Mouse (Mus musculus): ENCODE measurements at regions not wholly inside any gene's neighbourhood (a gene's known extent, or its start where the extent isn't known, plus 50 kb on each side); places are given as distances from the start of the nearest gene placed in this dataset.

DNA sequence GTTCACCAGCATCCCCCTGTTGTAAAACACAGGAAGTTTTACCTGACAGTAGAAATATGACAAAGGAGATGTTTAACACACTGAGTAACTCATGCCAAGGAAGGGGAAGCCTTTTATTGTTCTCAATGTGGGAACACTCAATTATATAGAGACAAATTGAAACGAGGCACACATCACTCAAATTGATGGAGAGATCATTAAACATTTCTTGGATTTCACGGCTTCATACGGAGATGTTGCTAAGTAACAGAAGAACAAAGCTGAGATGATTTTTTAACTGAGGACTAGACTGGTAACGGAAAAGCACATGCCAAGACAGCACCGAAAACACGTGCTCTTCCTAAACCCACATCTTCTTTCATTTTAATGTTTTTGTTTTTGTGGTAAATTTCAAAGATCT lies 437.0 kb upstream of the Intu start:
- Histone ChIP-seq H3K27me3 (ENCODE audit: insufficient read depth, low read length) (no peaks in the 10 kb centered on the region), H3K9ac (replicated peaks; ENCODE audit: low read length) (no peak overlapping the region), H3K4me2 (ENCODE audit: low read depth, low read length) (no peak overlapping the region), H3K27ac (no peak overlapping the region), H3K4me1 (ENCODE audit: insufficient read depth, low read length) (no peaks in the 10 kb centered on the region; the same call in 1 of the 2 replicates), H3K4me3 (ENCODE audit: low read length) (no peak overlapping the region), H3K36me3 (ENCODE audit: insufficient read depth, low read length) (no peaks in the 10 kb centered on the region), H3K9me3 (ENCODE audit: low read length) (no peaks in the 10 kb centered on the region)
- 29% methylated on average over 6 of the region's 6 CpGs for WGBS
- ATAC-seq (0 out of 2 replicates have a peak, but pooled peaks have one; percentile 38), DNase-seq (ENCODE audit: low spot score) (peak; percentile 20)
- TF ChIP-seq CTCF (IDR thresholded peaks at IDR 0.05; ENCODE audit: low read depth) = no peak

DNA sequence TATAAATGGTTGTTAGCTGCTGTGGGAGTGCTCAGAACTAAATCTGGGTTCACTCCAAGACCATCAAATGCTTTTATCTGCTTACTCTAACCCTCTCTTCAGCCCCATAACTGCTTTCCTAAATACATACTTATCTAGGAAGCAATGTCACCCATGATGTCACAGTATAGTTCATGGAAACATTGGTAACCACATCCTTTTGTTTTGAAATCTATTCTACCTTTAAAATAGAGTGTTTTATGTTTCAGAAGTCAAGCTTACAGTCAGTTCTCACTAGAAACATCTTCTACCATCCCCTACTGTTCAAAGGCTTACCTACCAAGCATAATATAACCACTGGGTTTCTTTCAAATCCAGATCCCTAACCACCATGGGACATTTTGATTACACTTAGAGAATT lies 436.4 kb upstream of the Intu start:
- H3K36me3 ChIP-seq (ENCODE audit: insufficient read depth, low read length) = no peaks in the 10 kb centered on the region
- H3K4me3 ChIP-seq (ENCODE audit: low read length) = no peak overlapping the region
- H3K4me1 ChIP-seq (ENCODE audit: insufficient read depth, low read length) = no peaks in the 10 kb centered on the region; the same call in 1 of the 2 replicates
- H3K27me3 ChIP-seq (ENCODE audit: insufficient read depth, low read length) = no peaks in the 10 kb centered on the region
- TF ChIP-seq CTCF (IDR thresholded peaks at IDR 0.05; ENCODE audit: low read depth) = no peak
- H3K27ac ChIP-seq = no peak overlapping the region
- H3K9ac ChIP-seq (replicated peaks; ENCODE audit: low read length) = no peak overlapping the region
- H3K9me3 ChIP-seq (ENCODE audit: low read length) = no peaks in the 10 kb centered on the region
- ATAC-seq = no peak
- no peak for DNase-seq (ENCODE audit: low spot score)
- no peak overlapping the region for H3K4me2 ChIP-seq (ENCODE audit: low read depth, low read length)

DNA sequence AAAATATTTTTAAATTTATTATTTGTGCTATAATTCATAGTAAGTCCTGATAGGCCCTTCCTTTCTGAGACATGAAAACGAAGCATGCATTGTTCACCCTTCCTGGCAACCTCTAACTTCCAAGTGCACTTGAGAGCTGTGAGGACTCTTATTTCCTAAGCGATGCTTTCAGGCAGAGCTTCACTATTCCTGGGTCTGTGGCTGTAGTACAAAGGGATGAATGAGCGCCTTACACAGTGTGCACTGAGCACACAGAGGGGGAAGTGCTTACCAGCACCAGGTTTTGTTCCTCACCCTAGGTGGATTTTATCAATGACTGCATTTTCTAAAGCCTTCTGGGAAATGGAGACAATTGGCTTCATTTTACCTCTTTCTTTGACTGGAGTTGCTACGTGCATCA lies 428.4 kb upstream of the Intu start:
- DNase-seq (ENCODE audit: low spot score) (peak; percentile 41), ATAC-seq (peak; percentile 53; the same call in 1 of the 2 replicates)
- H3K9ac ChIP-seq (replicated peaks; ENCODE audit: low read length) = no peak overlapping the region
- no peaks in the 10 kb centered on the region for H3K36me3 ChIP-seq (ENCODE audit: insufficient read depth, low read length)
- TF ChIP-seq CTCF (IDR thresholded peaks at IDR 0.05; ENCODE audit: low read depth) = no peak
- H3K27ac ChIP-seq = no peak overlapping the region
- no peaks in the 10 kb centered on the region for H3K9me3 ChIP-seq (ENCODE audit: low read length)
- H3K4me2 ChIP-seq (ENCODE audit: low read depth, low read length) = no peak overlapping the region
- H3K4me3 ChIP-seq (ENCODE audit: low read length) = no peak overlapping the region
- no peaks in the 10 kb centered on the region for H3K27me3 ChIP-seq (ENCODE audit: insufficient read depth, low read length)
- H3K4me1 ChIP-seq (ENCODE audit: insufficient read depth, low read length) = no peaks in the 10 kb centered on the region
- 17% methylated on average over 4 of the region's 4 CpGs for WGBS

DNA sequence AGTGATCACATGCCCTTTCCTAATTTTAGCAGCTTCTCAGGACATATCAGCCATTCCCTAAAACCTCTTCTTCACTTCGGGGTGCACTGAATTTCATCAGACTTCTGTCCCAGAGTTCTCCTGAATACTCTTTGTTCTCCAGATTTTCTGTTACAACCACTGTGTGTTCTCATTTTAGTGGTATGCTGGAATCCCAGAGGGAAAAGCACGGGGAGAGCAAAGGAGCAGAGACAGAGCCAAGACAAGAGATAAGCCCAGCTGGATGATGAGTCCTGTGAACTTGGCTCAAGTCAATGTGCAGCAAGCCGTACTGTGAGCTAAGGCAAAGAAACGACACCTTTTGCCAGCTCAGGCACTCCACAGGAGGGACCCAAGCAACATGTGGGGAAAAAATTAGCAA lies 416.3 kb upstream of the Intu start:
- H3K4me1 ChIP-seq (ENCODE audit: insufficient read depth, low read length) = no peaks in the 10 kb centered on the region
- no peak overlapping the region for H3K9ac ChIP-seq (replicated peaks; ENCODE audit: low read length)
- ATAC-seq (no peak), DNase-seq (ENCODE audit: low spot score) (no peak)
- 33% methylated on average over 4 of the region's 4 CpGs for WGBS
- H3K9me3 ChIP-seq (ENCODE audit: low read length) = no peaks in the 10 kb centered on the region
- no peak for TF ChIP-seq CTCF (IDR thresholded peaks at IDR 0.05; ENCODE audit: low read depth)
- no peak overlapping the region for H3K4me3 ChIP-seq (ENCODE audit: low read length)
- no peak overlapping the region for H3K27ac ChIP-seq
- no peaks in the 10 kb centered on the region for H3K27me3 ChIP-seq (ENCODE audit: insufficient read depth, low read length)
- H3K36me3 ChIP-seq (ENCODE audit: insufficient read depth, low read length) = no peaks in the 10 kb centered on the region
- no peak overlapping the region for H3K4me2 ChIP-seq (ENCODE audit: low read depth, low read length)

DNA sequence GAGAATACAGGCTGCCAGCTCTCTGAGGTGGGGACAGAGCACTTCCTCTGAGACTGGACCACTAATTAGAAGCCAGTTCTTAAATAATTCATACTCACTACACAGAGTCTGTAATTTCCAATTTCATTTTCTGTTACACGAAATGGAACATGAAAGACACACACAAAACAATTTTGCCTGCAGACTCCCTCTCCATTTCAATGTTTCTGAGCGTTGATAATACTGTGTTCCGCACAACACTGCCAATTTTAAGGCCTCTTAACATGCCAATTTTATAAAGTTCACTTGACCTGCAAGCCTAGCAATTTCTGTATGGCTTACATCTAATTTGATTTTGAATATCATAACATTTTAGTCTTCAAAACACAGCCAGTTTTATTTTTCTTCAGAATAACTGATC lies 412.5 kb upstream of the Intu start:
- DNase-seq (ENCODE audit: low spot score) (no peak), ATAC-seq (no peak)
- Histone ChIP-seq H3K4me2 (ENCODE audit: low read depth, low read length) (no peak overlapping the region), H3K9me3 (ENCODE audit: low read length) (no peaks in the 10 kb centered on the region), H3K36me3 (ENCODE audit: insufficient read depth, low read length) (no peaks in the 10 kb centered on the region), H3K27ac (no peak overlapping the region), H3K27me3 (ENCODE audit: insufficient read depth, low read length) (no peaks in the 10 kb centered on the region), H3K9ac (replicated peaks; ENCODE audit: low read length) (no peak overlapping the region), H3K4me3 (ENCODE audit: low read length) (no peak overlapping the region), H3K4me1 (ENCODE audit: insufficient read depth, low read length) (no peaks in the 10 kb centered on the region)
- 67% methylated on average over 3 of the region's 3 CpGs for WGBS
- TF ChIP-seq CTCF (IDR thresholded peaks at IDR 0.05; ENCODE audit: low read depth) = no peak

DNA sequence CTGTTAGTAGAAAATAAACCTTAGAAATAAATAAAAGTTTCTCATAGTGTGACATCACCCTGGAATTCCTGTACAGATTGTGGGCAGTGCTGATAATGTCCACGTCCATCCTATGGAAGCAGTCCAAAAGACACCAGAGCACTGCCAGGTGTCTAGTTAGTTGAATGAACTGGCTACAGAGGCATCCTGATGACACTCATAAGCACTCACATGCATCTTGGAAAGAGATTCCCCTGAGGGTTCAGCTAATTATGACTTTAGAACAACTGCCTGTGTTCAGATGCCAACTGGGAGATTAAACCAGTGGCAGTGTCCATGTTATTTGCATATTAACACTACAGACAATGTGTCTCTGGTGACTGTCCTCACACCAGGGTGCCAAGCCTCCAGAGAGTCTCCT lies 411.6 kb upstream of the Intu start:
- TF ChIP-seq CTCF (IDR thresholded peaks at IDR 0.05; ENCODE audit: low read depth) = no peak
- Histone ChIP-seq H3K36me3 (ENCODE audit: insufficient read depth, low read length) (no peaks in the 10 kb centered on the region), H3K27me3 (ENCODE audit: insufficient read depth, low read length) (no peaks in the 10 kb centered on the region), H3K9me3 (ENCODE audit: low read length) (no peaks in the 10 kb centered on the region), H3K4me2 (ENCODE audit: low read depth, low read length) (no peak overlapping the region), H3K27ac (no peak overlapping the region), H3K4me3 (ENCODE audit: low read length) (no peak overlapping the region), H3K4me1 (ENCODE audit: insufficient read depth, low read length) (no peaks in the 10 kb centered on the region), H3K9ac (replicated peaks; ENCODE audit: low read length) (no peak overlapping the region)
- DNase-seq (ENCODE audit: low spot score) = peak; percentile 58
- 0 out of 2 replicates have a peak, but pooled peaks have one; percentile 22 for ATAC-seq
- 6% methylated on average over 1 of the region's 1 CpGs for WGBS

- H3K27ac ChIP-seq = no peak overlapping the region
- no peak overlapping the region for H3K9ac ChIP-seq (replicated peaks; ENCODE audit: low read length)
- H3K4me3 ChIP-seq (ENCODE audit: low read length) = no peak overlapping the region
- DNase-seq (ENCODE audit: low spot score) (peak; percentile 86), ATAC-seq (peak; percentile 83)
- no peaks in the 10 kb centered on the region for H3K4me1 ChIP-seq (ENCODE audit: insufficient read depth, low read length)
- peak; percentile 75 for TF ChIP-seq CTCF (IDR thresholded peaks at IDR 0.05; ENCODE audit: low read depth)
- H3K27me3 ChIP-seq (ENCODE audit: insufficient read depth, low read length) = no peaks in the 10 kb centered on the region
- 24% methylated on average over 4 of the region's 4 CpGs for WGBS
- no peaks in the 10 kb centered on the region for H3K36me3 ChIP-seq (ENCODE audit: insufficient read depth, low read length)
- no peaks in the 10 kb centered on the region for H3K9me3 ChIP-seq (ENCODE audit: low read length)
- no peak overlapping the region for H3K4me2 ChIP-seq (ENCODE audit: low read depth, low read length)
These were observed 410.7 kb upstream of the Intu start for GRCm38 (mm10) chr3:40120298-40120875.
